Mouse (Mus musculus) limb, embryonic 15.5 days (tissue): ENCODE measurements around the gene Onecut1. TPM values are rescaled to one million over a fixed set of nuclear protein-coding genes. Genes with fewer than 3 reads are reported as not detected.
A peak's percentile ranks its signal among the peaks of the same experiment; 100 is the strongest.

Experiments
- ATAC-seq: fragments of 200-750 bp; cut with Nextera tagmentation; 2 replicates; pipeline ENCODE4 v1.8.0; 2017; ENCODE audit warnings: low read depth, moderate TSS enrichment; ENCODE audit not compliant: insufficient number of reproducible peaks, low FRiP score, low TSS enrichment
- H3K27ac ChIP-seq: fragments of 300-500 bp; sonication (generic); 2 replicates; pipeline ENCODE4 v1.5.1; 2015; ENCODE audit warnings: moderate library complexity, mild to moderate bottlenecking, inconsistent platforms
- H3K27me3 ChIP-seq: fragments of 300-500 bp; sonication (generic); 2 replicates; pipeline ENCODE4 v1.6.1; 2015; ENCODE audit warnings: inconsistent platforms
- H3K36me3 ChIP-seq: fragments of 300-500 bp; sonication (generic); 2 replicates; pipeline ENCODE4 v1.6.1; 2015; ENCODE audit warnings: inconsistent platforms
- H3K4me1 ChIP-seq: fragments of 300-500 bp; sonication (generic); 2 replicates; pipeline ENCODE4 v1.6.1; 2015; ENCODE audit warnings: inconsistent platforms
- H3K4me2 ChIP-seq: fragments of 300-500 bp; sonication (generic); 2 replicates; pipeline ENCODE4 v1.6.1; 2015; ENCODE audit warnings: mild to moderate bottlenecking, inconsistent platforms
- H3K4me3 ChIP-seq: fragments of 300-500 bp; sonication (generic); 2 replicates; pipeline ENCODE4 v1.5.1; 2015; ENCODE audit warnings: mild to moderate bottlenecking, inconsistent platforms
- H3K9ac ChIP-seq: fragments of 300-500 bp; sonication (generic); 2 replicates; pipeline ENCODE4 v1.6.1; 2015; ENCODE audit warnings: inconsistent platforms
- H3K9me3 ChIP-seq: fragments of 300-500 bp; sonication (generic); 2 replicates; pipeline ENCODE4 v1.6.1; 2016; ENCODE audit warnings: inconsistent platforms
- WGBS: fragments of 180-500 bp; shearing (Covaris S2); methylation state at CpG from one replicate; pipeline ENCODE4 v1.1.7; 2015; 5-methylcytosine and 5-hydroxymethylcytosine counted together
- polyA plus RNA-seq: library from polyadenylated mRNA; unstranded; fragments of >200 nt; fragmentation: Nextera tagmentation; extraction: Ambion mirVana; gene quantifications from 2 replicates; pipeline ENCODE4 v1.2.1, GENCODE M21; 2015

The Onecut1 gene
- polyA plus RNA-seq, 1 experiment from 2014 or later: 0.04 TPM

DNA sequence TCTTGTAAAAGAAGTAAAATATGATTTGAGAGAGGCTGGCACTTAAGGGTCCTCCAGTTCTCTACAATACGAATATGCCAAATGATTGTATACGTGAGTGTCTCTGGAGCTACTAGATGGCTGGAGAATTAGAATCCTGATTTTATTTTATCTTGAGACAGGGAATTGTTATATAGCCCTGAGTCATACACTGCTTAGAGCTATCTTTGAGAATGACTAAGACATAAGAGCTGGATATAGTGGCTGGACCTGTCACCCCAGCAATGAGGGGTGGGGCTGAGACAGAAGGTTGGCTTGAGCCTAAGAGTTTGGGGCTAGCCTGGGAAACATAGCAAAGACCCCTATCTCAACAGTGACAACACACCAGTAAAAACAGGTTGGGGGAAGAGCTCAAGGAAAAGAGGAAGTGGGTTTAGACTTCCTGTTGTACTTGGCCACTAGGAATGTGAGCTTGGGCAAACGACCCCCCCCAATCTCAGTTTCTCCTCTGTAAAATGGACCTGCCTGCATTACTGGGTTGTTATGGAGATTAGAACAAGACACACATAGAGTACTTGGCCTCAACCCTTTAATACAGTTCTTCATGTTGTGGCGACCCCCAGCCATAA, 35.8 kb downstream of the Onecut1 start:
- Histone ChIP-seq H3K4me1 (no peaks in the 10 kb centered on the region), H3K4me3 (no peak overlapping the region), H3K36me3 (no peaks in the 10 kb centered on the region), H3K27ac (no peak overlapping the region), H3K27me3 (no peaks in the 10 kb centered on the region), H3K9ac (no peak overlapping the region), H3K9me3 (no peaks in the 10 kb centered on the region), H3K4me2 (no peak overlapping the region)
- no peak for ATAC-seq
- 79% methylated on average over 4 of the region's 4 CpGs for WGBS

DNA sequence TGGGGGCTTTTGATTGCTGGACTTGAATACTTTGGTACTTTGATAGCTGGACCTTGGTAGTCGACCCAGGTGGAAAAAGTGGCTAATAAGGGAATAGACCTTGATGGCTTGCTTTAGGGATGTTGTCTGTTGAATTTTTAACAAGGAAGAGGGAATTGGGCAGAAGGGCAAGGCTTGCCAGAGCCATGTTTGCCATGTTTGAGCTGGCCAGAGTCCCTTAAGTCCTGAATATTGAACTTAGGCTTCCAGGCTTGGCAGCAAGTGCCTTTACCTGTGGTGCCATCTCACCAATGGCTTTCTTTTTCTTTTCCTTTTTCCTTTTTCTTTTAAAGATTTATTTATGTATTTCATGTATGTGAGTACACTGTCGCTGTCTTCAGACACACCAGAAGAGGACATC, 38.4 kb downstream of the Onecut1 start:
- Histone ChIP-seq H3K9ac (no peak overlapping the region), H3K9me3 (no peaks in the 10 kb centered on the region), H3K4me3 (no peak overlapping the region), H3K27ac (no peak overlapping the region), H3K4me2 (no peak overlapping the region), H3K27me3 (no peaks in the 10 kb centered on the region), H3K4me1 (no peaks in the 10 kb centered on the region), H3K36me3 (no peaks in the 10 kb centered on the region)
- 84% methylated on average over 2 of the region's 2 CpGs for WGBS
- no peak for ATAC-seq

DNA sequence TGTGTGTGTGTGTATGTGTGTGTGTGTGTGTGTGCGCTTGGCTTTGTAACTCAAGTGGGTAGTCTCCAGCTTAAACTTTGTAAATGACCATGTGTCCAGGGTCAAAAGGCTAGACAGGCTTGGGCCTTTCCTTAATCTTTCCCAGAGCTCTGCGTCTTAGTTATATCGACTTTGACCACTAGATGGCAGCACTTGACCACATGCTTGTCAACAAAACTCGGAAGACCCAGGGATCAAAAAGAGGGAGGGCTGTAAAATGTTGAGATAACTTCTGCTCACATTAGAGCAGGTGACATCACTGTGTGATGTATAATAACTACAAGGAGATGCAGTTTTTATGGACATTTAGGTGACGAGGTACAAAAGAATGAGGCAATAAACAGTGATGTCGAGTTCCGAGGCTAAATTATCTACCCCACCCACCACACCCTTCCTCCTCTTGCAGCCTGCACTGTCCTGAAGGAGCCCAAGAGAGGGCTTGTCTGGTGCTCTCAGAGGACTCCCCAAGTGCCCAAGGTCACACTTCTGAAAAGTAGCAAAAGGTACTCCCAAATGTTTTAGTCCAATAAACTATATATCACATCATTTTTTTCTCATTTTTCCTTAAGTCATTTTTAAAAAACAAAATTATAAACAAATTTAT, 43.3 kb downstream of the Onecut1 start:
- no peaks in the 10 kb centered on the region; the same call in 1 of the 2 replicates for H3K27me3 ChIP-seq
- H3K36me3 ChIP-seq: no peaks in the 10 kb centered on the region
- no peak overlapping the region for H3K27ac ChIP-seq
- H3K9me3 ChIP-seq: no peaks in the 10 kb centered on the region
- H3K4me3 ChIP-seq: no peak overlapping the region
- WGBS: 9% methylated on average over 7 of the region's 7 CpGs
- ATAC-seq: no peak
- no peaks in the 10 kb centered on the region for H3K4me1 ChIP-seq
- no peak overlapping the region for H3K9ac ChIP-seq
- no peak overlapping the region for H3K4me2 ChIP-seq

DNA sequence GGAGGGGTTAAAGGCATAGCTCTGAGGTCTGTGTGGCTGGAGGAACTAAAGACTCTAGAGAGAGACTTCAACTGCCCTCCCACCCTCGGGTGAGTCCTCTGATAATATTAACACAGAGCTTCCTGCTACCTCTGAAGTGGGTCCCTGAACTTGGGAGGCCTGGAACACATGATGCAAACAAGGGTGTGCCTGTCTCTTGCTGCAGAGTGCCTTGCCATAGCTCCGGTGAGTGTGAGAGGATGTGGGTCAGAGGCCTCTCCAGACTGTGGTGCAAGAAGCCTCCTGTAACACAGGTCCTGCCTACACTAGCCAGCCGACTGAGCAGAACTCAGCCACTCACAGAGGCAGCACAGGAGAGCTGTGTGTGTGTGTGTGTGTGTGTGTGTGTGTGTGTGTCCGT, 45.2 kb downstream of the Onecut1 start:
- no peak overlapping the region for H3K9ac ChIP-seq
- no peak overlapping the region for H3K4me2 ChIP-seq
- H3K4me3 ChIP-seq: no peak overlapping the region
- no peak for ATAC-seq
- no peaks in the 10 kb centered on the region for H3K9me3 ChIP-seq
- no peaks in the 10 kb centered on the region for H3K36me3 ChIP-seq
- no peaks in the 10 kb centered on the region; the same call in 1 of the 2 replicates for H3K27me3 ChIP-seq
- H3K27ac ChIP-seq: no peak overlapping the region
- peaks cover 6% of the 10 kb centered on the region; the same call in 1 of the 2 replicates for H3K4me1 ChIP-seq
- WGBS: 44% methylated on average over 4 of the region's 4 CpGs

DNA sequence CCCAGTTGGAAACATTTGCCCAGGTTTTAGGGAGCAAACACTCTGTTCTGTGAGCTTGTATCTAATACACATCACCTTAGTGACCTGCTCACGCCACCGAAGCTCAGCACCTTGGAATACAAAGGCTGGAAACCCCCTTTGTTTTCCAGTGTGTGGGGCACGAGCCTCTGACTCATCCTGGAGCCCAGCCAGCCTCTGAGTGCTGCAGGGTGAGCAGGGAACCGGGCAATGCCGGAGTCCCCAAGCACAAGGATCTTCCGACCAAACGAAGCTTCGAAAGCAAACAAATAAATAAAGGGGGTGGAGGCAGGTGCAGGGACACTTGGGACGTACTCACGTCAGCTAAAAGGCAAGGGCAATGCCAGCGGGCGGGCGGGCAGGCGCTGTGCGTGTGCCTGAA, 47.5 kb downstream of the Onecut1 start:
- no peak overlapping the region for H3K4me2 ChIP-seq
- H3K27ac ChIP-seq: no peak overlapping the region
- no peaks in the 10 kb centered on the region for H3K36me3 ChIP-seq
- H3K9me3 ChIP-seq: no peaks in the 10 kb centered on the region
- no peaks in the 10 kb centered on the region; the same call in 1 of the 2 replicates for H3K27me3 ChIP-seq
- no peak overlapping the region for H3K4me3 ChIP-seq
- peaks cover 7% of the 10 kb centered on the region; the same call in 1 of the 2 replicates for H3K4me1 ChIP-seq
- ATAC-seq: no peak
- 76% methylated on average over 15 of the region's 15 CpGs for WGBS
- H3K9ac ChIP-seq: no peak overlapping the region

DNA sequence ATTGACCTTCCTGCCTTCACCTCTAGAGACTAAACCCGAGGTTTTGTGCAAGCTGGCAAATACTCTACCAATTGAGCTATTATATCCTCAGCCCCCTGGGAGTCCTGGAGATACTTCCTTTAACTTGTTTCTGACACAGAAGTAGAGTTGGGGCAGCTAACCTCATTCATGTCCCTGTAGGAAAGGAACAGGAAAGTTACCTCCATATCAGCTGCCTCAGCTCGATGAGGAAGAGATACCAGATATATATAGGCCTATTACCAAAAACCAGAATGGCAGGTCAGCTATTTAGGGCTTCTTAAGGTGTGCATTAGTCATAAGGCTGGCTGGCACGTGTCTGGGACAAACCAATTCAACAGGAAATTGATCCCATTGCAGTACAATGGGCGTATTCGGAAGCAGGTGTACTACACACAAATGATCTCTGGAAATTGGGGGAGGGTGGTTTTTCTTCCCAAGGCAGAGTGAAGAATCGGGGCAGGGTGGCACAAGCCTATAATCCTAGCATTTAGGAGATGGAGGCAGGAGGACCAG, 48.6 kb downstream of the Onecut1 start:
- Histone ChIP-seq H3K4me1 (peaks cover 7% of the 10 kb centered on the region; the same call in 1 of the 2 replicates), H3K27me3 (no peaks in the 10 kb centered on the region; the same call in 1 of the 2 replicates), H3K4me2 (no peak overlapping the region), H3K9ac (no peak overlapping the region), H3K9me3 (no peaks in the 10 kb centered on the region), H3K36me3 (no peaks in the 10 kb centered on the region), H3K4me3 (no peak overlapping the region), H3K27ac (no peak overlapping the region)
- 77% methylated on average over 6 of the region's 6 CpGs for WGBS
- no peak for ATAC-seq

DNA sequence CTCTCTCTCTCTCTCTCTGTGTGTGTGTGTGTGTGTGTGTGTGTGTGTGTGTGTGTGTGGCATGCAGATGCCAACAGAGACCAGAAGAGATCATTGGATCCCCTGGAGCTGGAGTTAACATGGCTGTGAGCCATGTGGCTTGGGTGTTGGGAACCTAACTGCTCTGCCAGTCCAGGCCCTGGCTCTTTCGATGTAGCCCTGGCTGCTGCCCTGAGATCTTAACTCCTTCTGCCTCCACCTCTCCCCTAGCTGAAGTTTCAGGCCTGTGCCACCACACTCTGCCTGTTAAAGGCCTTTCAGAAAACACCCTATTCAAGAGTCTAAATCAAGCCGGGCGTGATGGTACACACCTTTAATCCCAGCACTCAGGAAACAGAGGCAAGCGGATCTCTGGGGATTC, 49.7 kb downstream of the Onecut1 start:
- Histone ChIP-seq H3K36me3 (no peaks in the 10 kb centered on the region), H3K4me1 (peaks cover 7% of the 10 kb centered on the region; the same call in 1 of the 2 replicates), H3K27me3 (no peaks in the 10 kb centered on the region; the same call in 1 of the 2 replicates), H3K4me3 (no peak overlapping the region), H3K9ac (no peak overlapping the region), H3K9me3 (no peaks in the 10 kb centered on the region), H3K27ac (no peak overlapping the region), H3K4me2 (no peak overlapping the region)
- 66% methylated on average over 4 of the region's 4 CpGs for WGBS
- ATAC-seq: no peak

DNA sequence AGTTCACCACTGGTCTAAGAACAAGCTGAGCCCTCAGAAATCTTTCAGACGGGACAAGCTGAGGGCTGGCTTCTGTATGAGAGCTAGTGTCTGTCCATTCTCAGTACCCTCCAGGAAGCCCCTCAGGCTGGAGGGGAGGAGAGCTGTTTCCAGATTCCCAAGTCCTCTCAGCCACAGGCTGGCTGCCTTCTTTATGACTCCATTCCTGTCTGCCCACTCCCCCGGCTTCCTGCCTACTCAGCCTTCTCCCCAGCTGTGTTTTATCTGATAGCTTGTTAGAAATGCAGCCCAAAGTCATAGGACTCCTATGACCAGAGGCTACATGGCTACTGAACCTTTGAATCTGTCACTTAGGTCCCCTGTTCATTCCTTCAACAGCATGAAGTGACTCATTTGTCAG, 50.2 kb downstream of the Onecut1 start:
- ATAC-seq: no peak
- Histone ChIP-seq H3K4me3 (no peak overlapping the region), H3K4me1 (peaks cover 7% of the 10 kb centered on the region; the same call in 1 of the 2 replicates), H3K27me3 (no peaks in the 10 kb centered on the region; the same call in 1 of the 2 replicates), H3K27ac (no peak overlapping the region), H3K9me3 (no peaks in the 10 kb centered on the region), H3K36me3 (no peaks in the 10 kb centered on the region), H3K4me2 (no peak overlapping the region), H3K9ac (no peak overlapping the region)
- 27% methylated on average over 2 of the region's 2 CpGs for WGBS

DNA sequence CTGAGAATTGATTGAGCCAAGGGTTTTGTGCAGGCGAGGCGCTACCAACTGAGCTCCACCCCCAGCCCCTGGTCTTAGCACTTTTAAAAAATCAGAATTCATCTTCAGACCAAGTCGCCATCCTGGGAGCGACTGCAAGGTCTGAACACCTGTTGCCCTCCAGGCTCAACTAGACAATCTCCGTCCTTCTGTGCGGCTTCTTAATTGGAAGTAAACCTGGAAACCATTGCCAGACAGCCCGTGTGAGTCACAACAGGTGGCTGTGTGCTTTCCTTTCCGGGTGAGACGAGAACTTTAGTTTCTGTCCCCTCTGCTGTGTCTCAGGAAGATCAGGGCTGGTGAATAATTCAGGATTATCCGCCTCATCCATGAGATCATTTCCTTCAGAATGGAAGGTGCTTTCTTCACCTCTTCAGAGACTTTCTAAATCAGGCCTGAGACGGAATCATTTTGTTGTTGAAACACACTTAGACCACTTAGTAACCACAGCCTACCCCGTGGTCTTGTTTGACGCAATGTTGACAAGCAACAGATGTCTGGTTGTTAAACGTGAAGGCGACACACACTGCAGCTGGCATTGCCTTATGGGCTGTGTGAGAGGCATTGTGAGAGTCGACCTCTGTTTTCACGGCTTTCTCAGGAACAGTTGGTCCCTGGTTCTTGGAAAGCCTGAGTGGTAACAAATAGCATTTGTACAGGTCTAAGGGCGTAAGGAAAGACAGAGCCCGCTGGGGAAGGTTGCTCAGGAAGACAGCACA, 51.1 kb downstream of the Onecut1 start:
- H3K27me3 ChIP-seq: no peaks in the 10 kb centered on the region; the same call in 1 of the 2 replicates
- no peak overlapping the region for H3K4me2 ChIP-seq
- H3K27ac ChIP-seq: no peak overlapping the region
- no peak overlapping the region for H3K9ac ChIP-seq
- no peaks in the 10 kb centered on the region for H3K36me3 ChIP-seq
- H3K4me3 ChIP-seq: no peak overlapping the region
- peaks cover 7% of the 10 kb centered on the region; the same call in 1 of the 2 replicates for H3K4me1 ChIP-seq
- H3K9me3 ChIP-seq: no peaks in the 10 kb centered on the region
- 29% methylated on average over 19 of the region's 19 CpGs for WGBS
- 0 out of 2 replicates have a peak, but pooled peaks have one; percentile 35 for ATAC-seq

DNA sequence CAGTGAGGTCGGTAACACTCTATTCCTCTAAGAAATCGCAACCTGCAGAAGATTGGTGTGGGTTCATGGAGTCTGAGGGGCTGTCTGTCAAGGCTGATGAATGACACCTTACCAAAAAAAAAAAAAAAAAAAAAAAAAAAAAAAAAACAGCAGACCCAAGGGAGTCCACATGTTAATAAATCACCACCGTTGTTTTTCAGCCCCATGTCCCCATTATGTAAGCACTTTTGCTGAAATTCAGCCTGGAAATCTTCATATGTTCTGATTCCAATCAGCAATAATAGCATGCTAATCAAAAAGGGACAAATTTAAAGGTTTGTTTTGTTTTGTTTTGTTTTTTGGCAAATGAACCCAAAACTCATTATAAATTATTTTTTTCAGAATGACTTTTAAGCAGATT, 53.9 kb downstream of the Onecut1 start:
- Histone ChIP-seq H3K4me2 (no peak overlapping the region), H3K9me3 (no peaks in the 10 kb centered on the region), H3K27ac (no peak overlapping the region), H3K9ac (no peak overlapping the region), H3K27me3 (no peaks in the 10 kb centered on the region), H3K4me3 (no peak overlapping the region), H3K36me3 (no peaks in the 10 kb centered on the region), H3K4me1 (peaks cover 7% of the 10 kb centered on the region; the same call in 1 of the 2 replicates)
- no peak for ATAC-seq
- 80% methylated on average over 3 of the region's 3 CpGs for WGBS

DNA sequence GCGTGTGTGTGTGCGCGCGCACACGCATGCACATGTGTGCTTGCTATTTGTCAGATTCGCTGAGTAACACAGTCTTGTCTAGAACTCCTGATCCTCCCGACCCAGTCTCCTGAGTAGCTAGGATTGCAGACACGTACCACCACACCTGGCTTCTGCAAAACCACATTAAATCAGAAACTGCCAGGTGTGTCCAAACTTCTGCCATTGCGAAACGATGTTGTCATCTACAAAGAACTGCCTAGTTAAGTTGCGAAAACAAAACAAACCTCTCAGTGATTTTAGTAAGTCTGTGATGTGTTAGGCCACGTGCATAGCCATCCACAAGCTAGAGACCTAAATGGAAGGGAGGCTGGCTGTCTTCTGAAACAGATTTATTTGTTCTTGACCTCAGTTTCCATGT, 58.7 kb downstream of the Onecut1 start:
- H3K9me3 ChIP-seq: no peaks in the 10 kb centered on the region
- no peak for ATAC-seq
- no peak overlapping the region for H3K27ac ChIP-seq
- H3K27me3 ChIP-seq: no peaks in the 10 kb centered on the region
- H3K4me3 ChIP-seq: no peak overlapping the region
- no peaks in the 10 kb centered on the region for H3K36me3 ChIP-seq
- no peak overlapping the region for H3K4me2 ChIP-seq
- H3K9ac ChIP-seq: no peak overlapping the region
- 76% methylated on average over 12 of the region's 12 CpGs for WGBS
- no peaks in the 10 kb centered on the region for H3K4me1 ChIP-seq

DNA sequence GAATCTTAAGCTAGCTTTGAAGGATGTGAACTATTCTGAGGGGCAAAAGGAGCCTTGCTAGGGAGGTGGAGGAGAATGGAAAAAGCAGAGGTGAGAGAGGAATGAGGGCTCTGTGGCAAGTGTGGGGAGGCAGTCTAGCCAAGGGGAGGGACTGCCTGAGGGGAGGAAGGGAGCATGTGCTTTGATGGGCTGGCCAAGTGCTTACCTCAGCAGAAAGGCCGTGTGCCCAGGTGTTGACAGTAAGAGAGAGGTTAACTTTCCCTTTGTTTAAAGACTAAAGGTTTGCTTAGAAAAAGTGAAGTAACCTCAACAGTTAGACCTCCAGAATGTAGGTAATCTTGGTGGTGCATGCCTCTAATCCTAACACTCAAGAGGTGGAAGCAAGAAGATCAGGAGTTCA, 59.7 kb downstream of the Onecut1 start:
- Histone ChIP-seq H3K9me3 (no peaks in the 10 kb centered on the region), H3K4me2 (no peak overlapping the region), H3K27ac (no peak overlapping the region), H3K27me3 (no peaks in the 10 kb centered on the region), H3K9ac (no peak overlapping the region), H3K4me1 (no peaks in the 10 kb centered on the region), H3K36me3 (no peaks in the 10 kb centered on the region), H3K4me3 (no peak overlapping the region)
- 14% methylated on average over 1 of the region's 1 CpGs for WGBS
- ATAC-seq: no peak
